Mouse (Mus musculus): ENCODE measurements at regions not wholly inside any gene's neighbourhood (a gene's known extent, or its start where the extent isn't known, plus 50 kb on each side); places are given as distances from the start of the nearest gene placed in this dataset.

DNA sequence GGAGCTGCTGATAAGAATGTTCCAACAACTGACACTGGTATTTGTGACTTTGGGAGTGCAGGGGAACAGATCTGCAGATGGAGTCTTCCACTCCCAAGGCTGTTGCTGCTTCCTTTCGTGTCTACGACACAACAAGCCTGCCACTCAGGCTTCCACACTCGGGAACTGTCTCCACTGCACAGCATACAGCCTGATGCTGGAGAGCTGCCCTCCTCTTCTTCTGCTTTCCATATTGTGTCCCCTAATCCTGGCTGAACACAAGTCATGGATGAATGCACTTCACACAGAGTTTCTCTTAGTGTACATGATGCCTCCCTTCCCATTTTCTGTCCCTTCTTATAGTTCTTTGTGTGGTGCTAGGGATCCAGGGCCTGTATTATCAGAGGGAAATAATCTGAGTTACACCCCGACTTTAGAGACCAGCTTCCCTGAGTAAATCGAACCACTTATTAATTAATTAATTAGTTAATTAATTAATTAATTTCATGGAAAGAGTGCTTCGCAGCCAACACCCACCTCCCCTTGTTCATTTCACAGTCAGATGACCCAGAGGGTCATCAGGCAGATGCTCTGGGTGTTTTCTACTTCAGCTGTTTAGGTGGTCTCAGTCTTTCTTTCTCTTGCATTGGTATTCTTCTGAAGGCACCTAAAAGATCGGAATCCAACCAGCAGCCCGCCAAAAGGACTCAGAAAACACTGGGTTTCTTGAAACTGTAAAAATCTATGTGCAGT, 357.8 kb upstream of the Mmadhc start:
- no peaks in the 10 kb centered on the region for H3K27me3 ChIP-seq (ENCODE audit: insufficient read depth, low read length)
- no peak; the same call in 1 of the 2 replicates for ATAC-seq (ENCODE audit: low FRiP score)
- no peak for TF ChIP-seq CTCF (IDR thresholded peaks at IDR 0.05)
- no peak overlapping the region for H3K27ac ChIP-seq (ENCODE audit: low read depth, low read length)
- H3K4me3 ChIP-seq (ENCODE audit: low read depth, low read length) = no peak overlapping the region
- WGBS = 67% methylated on average over 8 of the region's 8 CpGs
- H3K4me2 ChIP-seq (ENCODE audit: low read depth, low read length, poor library complexity, severe bottlenecking) = no peak overlapping the region
- no peak overlapping the region for H3K9ac ChIP-seq (replicated peaks; ENCODE audit: low read length, poor library complexity, severe bottlenecking)
- DNase-seq (ENCODE audit: low spot score) = peak; percentile 6
- no peaks in the 10 kb centered on the region for H3K9me3 ChIP-seq (ENCODE audit: low read length)
- no peaks in the 10 kb centered on the region for H3K36me3 ChIP-seq (ENCODE audit: insufficient read depth, low read length)
- H3K4me1 ChIP-seq (ENCODE audit: insufficient read depth, low read length) = no peaks in the 10 kb centered on the region

DNA sequence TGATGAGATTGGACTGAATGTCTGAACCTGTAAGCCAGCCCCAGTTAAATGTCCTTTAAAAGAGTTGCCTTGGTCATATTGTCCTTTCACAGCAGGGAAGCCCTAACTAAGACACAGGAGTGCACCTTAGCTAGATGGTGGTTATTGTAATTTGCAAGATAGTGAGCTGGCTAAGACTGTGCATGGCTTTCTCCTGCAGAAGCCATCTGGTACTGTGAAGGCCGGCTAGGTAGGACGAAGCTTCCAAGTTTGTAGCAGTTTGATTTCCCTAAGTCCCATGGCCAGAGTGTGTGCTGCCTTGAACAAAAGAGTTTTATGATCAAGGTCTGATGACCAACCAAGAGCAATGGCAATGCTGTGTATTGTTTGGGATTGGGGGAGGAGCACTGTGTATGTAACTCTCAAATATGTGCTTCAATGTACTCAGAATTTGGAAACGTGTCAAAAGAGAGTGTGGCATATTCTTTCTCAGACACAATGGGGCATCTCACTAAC, 356.6 kb upstream of the Mmadhc start:
- 88% methylated on average over 3 of the region's 3 CpGs for WGBS
- no peak overlapping the region for H3K27ac ChIP-seq (ENCODE audit: low read depth, low read length)
- no peak overlapping the region for H3K9ac ChIP-seq (replicated peaks; ENCODE audit: low read length, poor library complexity, severe bottlenecking)
- H3K4me3 ChIP-seq (ENCODE audit: low read depth, low read length) = no peak overlapping the region
- TF ChIP-seq CTCF (IDR thresholded peaks at IDR 0.05) = no peak
- H3K9me3 ChIP-seq (ENCODE audit: low read length) = no peaks in the 10 kb centered on the region
- no peaks in the 10 kb centered on the region for H3K36me3 ChIP-seq (ENCODE audit: insufficient read depth, low read length)
- DNase-seq (ENCODE audit: low spot score) = no peak
- no peaks in the 10 kb centered on the region for H3K4me1 ChIP-seq (ENCODE audit: insufficient read depth, low read length)
- H3K27me3 ChIP-seq (ENCODE audit: insufficient read depth, low read length) = no peaks in the 10 kb centered on the region
- no peak for ATAC-seq (ENCODE audit: low FRiP score)
- no peak overlapping the region for H3K4me2 ChIP-seq (ENCODE audit: low read depth, low read length, poor library complexity, severe bottlenecking)

DNA sequence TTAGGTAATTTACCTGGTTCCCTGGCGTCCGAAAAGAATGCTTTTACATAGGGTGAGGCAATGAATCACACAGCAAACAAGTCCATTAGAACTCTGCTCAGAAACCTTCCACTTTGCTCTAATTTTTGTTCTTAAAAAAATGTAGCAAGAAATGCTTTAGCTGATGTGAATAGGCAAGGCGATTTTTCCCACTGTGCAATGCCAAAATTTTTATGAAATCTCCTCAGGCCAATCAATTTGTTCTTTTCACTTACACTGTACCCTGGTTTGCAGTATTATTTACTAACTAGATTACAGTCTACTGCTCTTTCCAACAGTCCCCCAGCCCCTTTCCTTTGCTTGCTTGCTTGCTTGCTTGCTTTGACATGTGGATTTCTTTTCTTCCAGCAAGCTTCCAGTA, 353.1 kb upstream of the Mmadhc start:
- no peak for ATAC-seq (ENCODE audit: low FRiP score)
- H3K27ac ChIP-seq (ENCODE audit: low read depth, low read length) = no peak overlapping the region

DNA sequence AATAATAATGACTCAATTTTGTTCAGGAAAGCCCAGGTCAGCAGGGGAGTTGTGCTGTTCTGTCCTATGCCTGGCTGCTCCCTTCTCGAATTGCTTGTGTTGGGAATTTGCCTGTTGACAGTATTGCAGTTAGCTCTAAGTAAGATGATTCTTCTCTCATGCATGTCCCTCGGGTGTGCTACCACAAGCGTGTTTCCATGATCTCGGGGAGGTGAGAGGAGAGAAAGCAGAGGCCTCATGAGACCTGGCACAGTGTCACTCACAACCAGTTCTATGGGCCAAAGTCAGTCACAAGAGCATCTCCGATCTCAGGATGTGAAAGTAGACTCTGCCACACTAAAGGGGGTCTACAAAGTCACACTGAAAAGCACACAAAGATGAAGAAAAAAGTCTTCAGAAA, 346.6 kb upstream of the Mmadhc start:
- no peak overlapping the region for H3K9ac ChIP-seq (replicated peaks; ENCODE audit: low read length, poor library complexity, severe bottlenecking)
- WGBS = 81% methylated on average over 5 of the region's 5 CpGs
- H3K36me3 ChIP-seq (ENCODE audit: insufficient read depth, low read length) = no peaks in the 10 kb centered on the region
- no peak for TF ChIP-seq CTCF (IDR thresholded peaks at IDR 0.05)
- no peaks in the 10 kb centered on the region for H3K27me3 ChIP-seq (ENCODE audit: insufficient read depth, low read length)
- H3K9me3 ChIP-seq (ENCODE audit: low read length) = no peaks in the 10 kb centered on the region
- H3K4me2 ChIP-seq (ENCODE audit: low read depth, low read length, poor library complexity, severe bottlenecking) = no peak overlapping the region
- no peak for ATAC-seq (ENCODE audit: low FRiP score)
- DNase-seq (ENCODE audit: low spot score) = no peak
- no peak overlapping the region for H3K4me3 ChIP-seq (ENCODE audit: low read depth, low read length)
- H3K4me1 ChIP-seq (ENCODE audit: insufficient read depth, low read length) = no peaks in the 10 kb centered on the region
- no peak overlapping the region for H3K27ac ChIP-seq (ENCODE audit: low read depth, low read length)

More for the DNA sequence above, 353.1 kb upstream of the Mmadhc start:
- DNase-seq (ENCODE audit: low spot score) = no peak
- no peak for TF ChIP-seq CTCF (IDR thresholded peaks at IDR 0.05)
- WGBS = 67% methylated on average over 3 of the region's 3 CpGs
- no peaks in the 10 kb centered on the region for H3K27me3 ChIP-seq (ENCODE audit: insufficient read depth, low read length)
- no peak overlapping the region for H3K4me2 ChIP-seq (ENCODE audit: low read depth, low read length, poor library complexity, severe bottlenecking)
- no peak overlapping the region for H3K4me3 ChIP-seq (ENCODE audit: low read depth, low read length)
- H3K9me3 ChIP-seq (ENCODE audit: low read length) = no peaks in the 10 kb centered on the region
- no peaks in the 10 kb centered on the region for H3K36me3 ChIP-seq (ENCODE audit: insufficient read depth, low read length)
- H3K4me1 ChIP-seq (ENCODE audit: insufficient read depth, low read length) = no peaks in the 10 kb centered on the region
- no peak overlapping the region for H3K9ac ChIP-seq (replicated peaks; ENCODE audit: low read length, poor library complexity, severe bottlenecking)

DNA sequence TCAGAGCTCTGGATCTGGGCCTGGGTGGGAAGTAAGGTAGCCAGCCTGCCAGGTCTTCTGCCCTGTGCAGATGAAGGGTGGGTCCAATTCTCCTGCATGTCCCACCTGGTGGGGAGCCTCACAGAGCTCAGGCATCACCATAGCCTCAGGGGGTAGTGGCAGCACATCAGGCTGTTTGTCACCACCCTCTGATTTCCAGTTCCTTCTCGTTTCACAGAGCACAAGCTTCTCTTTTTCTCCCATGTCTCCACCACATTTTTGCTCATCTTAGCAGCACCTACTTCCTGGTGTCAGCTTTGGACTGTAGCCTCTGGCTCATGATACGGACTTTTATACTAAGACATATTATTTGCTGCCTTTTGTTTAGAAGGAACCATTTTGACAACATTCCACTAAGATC, 345.6 kb upstream of the Mmadhc start:
- WGBS = 76% methylated on average over 2 of the region's 2 CpGs
- no peak overlapping the region for H3K9ac ChIP-seq (replicated peaks; ENCODE audit: low read length, poor library complexity, severe bottlenecking)
- no peak overlapping the region for H3K27ac ChIP-seq (ENCODE audit: low read depth, low read length)
- H3K27me3 ChIP-seq (ENCODE audit: insufficient read depth, low read length) = no peaks in the 10 kb centered on the region
- H3K9me3 ChIP-seq (ENCODE audit: low read length) = no peaks in the 10 kb centered on the region
- TF ChIP-seq CTCF (IDR thresholded peaks at IDR 0.05) = no peak
- H3K36me3 ChIP-seq (ENCODE audit: insufficient read depth, low read length) = no peaks in the 10 kb centered on the region
- ATAC-seq (ENCODE audit: low FRiP score) = no peak
- H3K4me1 ChIP-seq (ENCODE audit: insufficient read depth, low read length) = no peaks in the 10 kb centered on the region
- no peak overlapping the region for H3K4me3 ChIP-seq (ENCODE audit: low read depth, low read length)
- DNase-seq (ENCODE audit: low spot score) = no peak
- H3K4me2 ChIP-seq (ENCODE audit: low read depth, low read length, poor library complexity, severe bottlenecking) = no peak overlapping the region

DNA sequence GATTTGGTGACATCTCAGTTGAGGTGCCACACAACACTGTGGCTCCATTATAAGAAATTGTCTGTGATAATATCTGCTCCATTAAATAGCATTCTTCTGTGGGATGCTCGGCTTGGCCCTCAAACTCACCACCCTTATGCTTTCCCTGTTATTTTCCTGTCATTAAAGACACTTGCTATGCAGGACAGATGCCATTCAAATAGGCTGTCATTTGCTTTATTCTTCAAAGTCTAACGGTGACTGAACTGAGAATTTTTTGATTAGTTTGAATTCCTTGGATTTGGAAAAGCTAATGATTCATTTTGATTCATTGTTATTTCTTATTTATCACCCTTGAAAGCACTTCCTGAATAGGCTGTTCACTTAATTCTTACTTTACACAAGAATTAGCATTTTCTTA, 339.3 kb upstream of the Mmadhc start:
- no peak overlapping the region for H3K4me2 ChIP-seq (ENCODE audit: low read depth, low read length, poor library complexity, severe bottlenecking)
- H3K27me3 ChIP-seq (ENCODE audit: insufficient read depth, low read length) = no peaks in the 10 kb centered on the region
- H3K9ac ChIP-seq (replicated peaks; ENCODE audit: low read length, poor library complexity, severe bottlenecking) = no peak overlapping the region
- 66% methylated on average over 2 of the region's 2 CpGs for WGBS
- no peaks in the 10 kb centered on the region for H3K4me1 ChIP-seq (ENCODE audit: insufficient read depth, low read length)
- no peak for DNase-seq (ENCODE audit: low spot score)
- ATAC-seq (ENCODE audit: low FRiP score) = no peak
- TF ChIP-seq CTCF (IDR thresholded peaks at IDR 0.05) = no peak
- no peaks in the 10 kb centered on the region for H3K36me3 ChIP-seq (ENCODE audit: insufficient read depth, low read length)
- H3K4me3 ChIP-seq (ENCODE audit: low read depth, low read length) = no peak overlapping the region
- no peak overlapping the region for H3K27ac ChIP-seq (ENCODE audit: low read depth, low read length)
- no peaks in the 10 kb centered on the region for H3K9me3 ChIP-seq (ENCODE audit: low read length)

Measured in midbrain, postnatal 0 days (tissue).